Mouse (Mus musculus) Muller cell, postnatal 12 days (primary cell): Measurements from ENCODE around the gene Fam98c.
"Not testable (repeated sequence)": the region's sequence is repeated elsewhere in the genome, so short reads cannot be mapped to it uniquely, and the experiment has no call there.

Experiments used
- DNase-seq: peaks from one replicate; pipeline ENCODE4 v3.0.0-alpha.2; 2015; ENCODE audit errors: inconsistent ontology term

Gene Fam98c

GRCm38 (mm10) chr7:29158264-29158663 is 2.2 kb upstream of the Fam98c start:
- DNase-seq: peak; percentile 71

GRCm38 (mm10) chr7:29155196-29155837 is 717 bp downstream of the Fam98c start:
- DNase-seq: peak; percentile 91

GRCm38 (mm10) chr7:29154018-29154720 is 1.9 kb downstream of the Fam98c start:
- no peak for DNase-seq

GRCm38 (mm10) chr7:29151486-29151885 is 4.5 kb downstream of the Fam98c start:
- no peak for DNase-seq

GRCm38 (mm10) chr7:29148771-29149170 is 7.3 kb downstream of the Fam98c start:
- no peak for DNase-seq

- DNase-seq: no peak
Observed at GRCm38 (mm10) chr7:29146625-29147367, 9.2 kb downstream of the Fam98c start.

- no peak for DNase-seq
Observed at GRCm38 (mm10) chr7:29144006-29144405, 12.0 kb downstream of the Fam98c start.

- DNase-seq: no peak
Observed at GRCm38 (mm10) chr7:29141416-29141815, 14.6 kb downstream of the Fam98c start.

GRCm38 (mm10) chr7:29139237-29139636 is 16.8 kb downstream of the Fam98c start:
- DNase-seq: not testable (repeated sequence)

- DNase-seq: no peak
Observed at GRCm38 (mm10) chr7:29137429-29137828, 18.6 kb downstream of the Fam98c start.

GRCm38 (mm10) chr7:29134693-29135386 is 21.2 kb downstream of the Fam98c start, which contains the start of gene Rasgrp4:
Gene Rasgrp4 (plus strand): TSS chr7:29134851.
- DNase-seq: no peak

GRCm38 (mm10) chr7:29134230-29134629 is 21.8 kb downstream of the Fam98c start:
- DNase-seq: no peak

GRCm38 (mm10) chr7:29128725-29129124 is 27.3 kb downstream of the Fam98c start:
- no peak for DNase-seq

- no peak for DNase-seq
Observed at GRCm38 (mm10) chr7:29126173-29126915, 29.7 kb downstream of the Fam98c start.

- peak; percentile 70 for DNase-seq
Observed at GRCm38 (mm10) chr7:29124970-29125369, 31.1 kb downstream of the Fam98c start, which contains the start of gene Ryr1. Gene Ryr1 (minus strand): TSS chr7:29125179.

GRCm38 (mm10) chr7:29123531-29124358 is 32.3 kb downstream of the Fam98c start:
- DNase-seq: no peak

GRCm38 (mm10) chr7:29122821-29123220 is 33.2 kb downstream of the Fam98c start:
- no peak for DNase-seq

- no peak for DNase-seq
Observed at GRCm38 (mm10) chr7:29119526-29119925, 36.5 kb downstream of the Fam98c start.

GRCm38 (mm10) chr7:29118142-29118851 is 37.7 kb downstream of the Fam98c start:
- no peak for DNase-seq
